Mouse (Mus musculus) heart, embryonic 12.5 days (tissue): ENCODE measurements at regions not wholly inside any gene's neighbourhood (a gene's known extent, or its start where the extent isn't known, plus 50 kb on each side); places are given as distances from the start of the nearest gene placed in this dataset.
A peak's percentile ranks its signal among the peaks of the same experiment; 100 is the strongest.

ENCODE experiments used
- ATAC-seq: fragments of 200-750 bp; cut with Nextera tagmentation; 2 replicates; pipeline ENCODE4 v1.8.0; 2017; ENCODE audit warnings: moderate TSS enrichment, moderate library complexity; ENCODE audit not compliant: insufficient number of reproducible peaks, low FRiP score
- H3K27ac ChIP-seq: fragments of 300-500 bp; sonication (generic); 2 replicates; pipeline ENCODE4 v1.5.1; 2016; ENCODE audit warnings: mild to moderate bottlenecking, moderate library complexity; ENCODE audit not compliant: poor library complexity, severe bottlenecking
- H3K27me3 ChIP-seq: fragments of 300-500 bp; sonication (generic); replicated peaks from 2 replicates; pipeline ENCODE4 v1.6.1; 2016; ENCODE audit warnings: mild to moderate bottlenecking, moderate library complexity
- H3K36me3 ChIP-seq: fragments of 300-500 bp; sonication (generic); 2 replicates; pipeline ENCODE4 v1.6.1; 2016; ENCODE audit warnings: mild to moderate bottlenecking, moderate library complexity
- H3K4me1 ChIP-seq: fragments of 300-500 bp; sonication (generic); replicated peaks from 2 replicates; pipeline ENCODE4 v1.6.1; 2016; ENCODE audit warnings: mild to moderate bottlenecking
- H3K4me2 ChIP-seq: fragments of 300-500 bp; sonication (generic); 2 replicates; pipeline ENCODE4 v1.6.1; 2016; ENCODE audit warnings: mild to moderate bottlenecking, moderate library complexity
- H3K4me3 ChIP-seq: fragments of 300-500 bp; sonication (generic); 2 replicates; pipeline ENCODE4 v1.5.1; 2016; ENCODE audit warnings: mild to moderate bottlenecking
- H3K9ac ChIP-seq: fragments of 300-500 bp; sonication (generic); 2 replicates; pipeline ENCODE4 v1.6.1; 2016; ENCODE audit warnings: mild to moderate bottlenecking, moderate library complexity
- H3K9me3 ChIP-seq: fragments of 300-500 bp; sonication (generic); replicated peaks from 2 replicates; pipeline ENCODE4 v1.6.1; 2016; ENCODE audit warnings: mild to moderate bottlenecking, moderate library complexity
- WGBS: fragments of 180-500 bp; shearing (Covaris S2); methylation state at CpG from one replicate; pipeline ENCODE4 v1.1.7; 2016; 5-methylcytosine and 5-hydroxymethylcytosine counted together

- 36% methylated on average over 2 of the region's 2 CpGs for WGBS
Measured at GRCm38 (mm10) chr12:79904913-79905549, 207.8 kb downstream of the Zfp36l1 start.

GRCm38 (mm10) chr12:79902761-79903160 lies 210.1 kb downstream of the Zfp36l1 start:
- Histone ChIP-seq H3K9ac (0 out of 2 replicates have a peak overlapping the region, but pooled peaks have one; percentile 13), H3K36me3 (no peaks in the 10 kb centered on the region), H3K27me3 (no peaks in the 10 kb centered on the region), H3K4me3 (no peak overlapping the region), H3K4me1 (peaks cover 73% of the 10 kb centered on the region), H3K27ac (peak overlapping the region; percentile 81), H3K9me3 (no peaks in the 10 kb centered on the region; the same call in 1 of the 2 replicates), H3K4me2 (no peak overlapping the region)
- 61% methylated on average over 7 of the region's 7 CpGs for WGBS
- no peak for ATAC-seq

More at GRCm38 (mm10) chr12:79904913-79905549, 207.8 kb downstream of the Zfp36l1 start:
- ATAC-seq: peak; percentile 22; the same call in 1 of the 2 replicates
- Histone ChIP-seq H3K4me2 (no peak overlapping the region), H3K36me3 (no peaks in the 10 kb centered on the region), H3K4me1 (peaks cover 62% of the 10 kb centered on the region), H3K27ac (peak overlapping the region; percentile 98), H3K4me3 (no peak overlapping the region), H3K27me3 (no peaks in the 10 kb centered on the region), H3K9me3 (no peaks in the 10 kb centered on the region), H3K9ac (no peak overlapping the region)

GRCm38 (mm10) chr12:79902163-79902562 lies 210.7 kb downstream of the Zfp36l1 start:
- 46% methylated on average over 7 of the region's 7 CpGs for WGBS
- peaks cover 68% of the 10 kb centered on the region for H3K4me1 ChIP-seq
- H3K27me3 ChIP-seq: no peaks in the 10 kb centered on the region
- no peak overlapping the region for H3K4me2 ChIP-seq
- H3K36me3 ChIP-seq: no peaks in the 10 kb centered on the region
- no peaks in the 10 kb centered on the region; the same call in 1 of the 2 replicates for H3K9me3 ChIP-seq
- ATAC-seq: no peak
- H3K27ac ChIP-seq: peak overlapping the region; percentile 81
- H3K9ac ChIP-seq: no peak overlapping the region
- H3K4me3 ChIP-seq: no peak overlapping the region

GRCm38 (mm10) chr12:79898198-79898930 lies 214.4 kb downstream of the Zfp36l1 start:
- Histone ChIP-seq H3K9ac (no peak overlapping the region), H3K4me1 (peaks cover 43% of the 10 kb centered on the region)

GRCm38 (mm10) chr12:79895975-79896374 lies 216.8 kb downstream of the Zfp36l1 start:
- peak; percentile 39; the same call in 1 of the 2 replicates for ATAC-seq

More at GRCm38 (mm10) chr12:79898198-79898930, 214.4 kb downstream of the Zfp36l1 start:
- H3K27ac ChIP-seq: no peak overlapping the region
- H3K27me3 ChIP-seq: no peaks in the 10 kb centered on the region
- no peaks in the 10 kb centered on the region; the same call in 1 of the 2 replicates for H3K9me3 ChIP-seq
- 27% methylated on average over 12 of the region's 12 CpGs for WGBS
- no peaks in the 10 kb centered on the region for H3K36me3 ChIP-seq
- no peak overlapping the region for H3K4me2 ChIP-seq
- no peak overlapping the region for H3K4me3 ChIP-seq
- ATAC-seq: no peak

GRCm38 (mm10) chr12:79895324-79895723 lies 217.5 kb downstream of the Zfp36l1 start:
- ATAC-seq: no peak
- Histone ChIP-seq H3K9ac (no peak overlapping the region), H3K27me3 (no peaks in the 10 kb centered on the region), H3K4me1 (peaks cover 31% of the 10 kb centered on the region), H3K9me3 (no peaks in the 10 kb centered on the region; the same call in 1 of the 2 replicates), H3K4me3 (no peak overlapping the region), H3K36me3 (no peaks in the 10 kb centered on the region), H3K4me2 (no peak overlapping the region), H3K27ac (no peak overlapping the region)
- WGBS: 88% methylated on average over 7 of the region's 7 CpGs

More at GRCm38 (mm10) chr12:79895975-79896374, 216.8 kb downstream of the Zfp36l1 start:
- Histone ChIP-seq H3K27ac (peak overlapping the region; percentile 69), H3K36me3 (no peaks in the 10 kb centered on the region), H3K9me3 (no peaks in the 10 kb centered on the region; the same call in 1 of the 2 replicates), H3K9ac (no peak overlapping the region), H3K4me2 (0 out of 2 replicates have a peak overlapping the region, but pooled peaks have one; percentile 11), H3K4me1 (peaks cover 31% of the 10 kb centered on the region), H3K27me3 (no peaks in the 10 kb centered on the region), H3K4me3 (no peak overlapping the region)
- WGBS: 17% methylated on average over 6 of the region's 6 CpGs

- Histone ChIP-seq H3K4me3 (no peak overlapping the region), H3K27ac (no peak overlapping the region), H3K27me3 (no peaks in the 10 kb centered on the region), H3K4me1 (peaks cover 21% of the 10 kb centered on the region), H3K9me3 (no peaks in the 10 kb centered on the region), H3K36me3 (no peaks in the 10 kb centered on the region), H3K9ac (no peak overlapping the region), H3K4me2 (no peak overlapping the region)
- no peak for ATAC-seq
- WGBS: 82% methylated on average over 8 of the region's 8 CpGs
Measured at GRCm38 (mm10) chr12:79892871-79893270, 219.9 kb downstream of the Zfp36l1 start.

- Histone ChIP-seq H3K4me2 (no peak overlapping the region), H3K27me3 (no peaks in the 10 kb centered on the region), H3K4me3 (no peak overlapping the region), H3K36me3 (no peaks in the 10 kb centered on the region), H3K9ac (no peak overlapping the region), H3K9me3 (no peaks in the 10 kb centered on the region), H3K27ac (no peak overlapping the region), H3K4me1 (peaks cover 25% of the 10 kb centered on the region)
- WGBS: 76% methylated on average over 4 of the region's 4 CpGs
- no peak for ATAC-seq
Measured at GRCm38 (mm10) chr12:79891942-79892341, 220.9 kb downstream of the Zfp36l1 start.

- Histone ChIP-seq H3K9ac (no peak overlapping the region), H3K9me3 (no peaks in the 10 kb centered on the region), H3K27me3 (no peaks in the 10 kb centered on the region), H3K4me2 (no peak overlapping the region), H3K4me3 (no peak overlapping the region), H3K27ac (no peak overlapping the region), H3K36me3 (no peaks in the 10 kb centered on the region), H3K4me1 (peaks cover 16% of the 10 kb centered on the region)
- no peak for ATAC-seq
- 23% methylated on average over 4 of the region's 4 CpGs for WGBS
Measured at GRCm38 (mm10) chr12:79890887-79891286, 221.9 kb downstream of the Zfp36l1 start.

GRCm38 (mm10) chr12:79890291-79890690 lies 222.5 kb downstream of the Zfp36l1 start:
- 82% methylated on average over 7 of the region's 7 CpGs for WGBS
- ATAC-seq: no peak

GRCm38 (mm10) chr12:79888812-79889211 lies 224.0 kb downstream of the Zfp36l1 start:
- Histone ChIP-seq H3K4me3 (no peak overlapping the region), H3K9ac (no peak overlapping the region), H3K4me2 (no peak overlapping the region), H3K9me3 (no peaks in the 10 kb centered on the region), H3K4me1 (peaks cover 20% of the 10 kb centered on the region), H3K36me3 (no peaks in the 10 kb centered on the region), H3K27me3 (no peaks in the 10 kb centered on the region), H3K27ac (no peak overlapping the region)
- whole genome bisulfite sequencing: 83% methylated on average over 4 of the region's 4 CpGs
- no peak for ATAC-seq

More at GRCm38 (mm10) chr12:79890291-79890690, 222.5 kb downstream of the Zfp36l1 start:
- Histone ChIP-seq H3K9ac (no peak overlapping the region), H3K27me3 (no peaks in the 10 kb centered on the region), H3K9me3 (no peaks in the 10 kb centered on the region), H3K4me3 (no peak overlapping the region), H3K27ac (no peak overlapping the region), H3K36me3 (no peaks in the 10 kb centered on the region), H3K4me1 (peaks cover 17% of the 10 kb centered on the region), H3K4me2 (no peak overlapping the region)
